Mouse (Mus musculus) natural killer cell, adult 2 months (primary cell): ENCODE measurements around the gene Castor1.

Source experiments
- DNase-seq, 2 experiments: peaks; one replicate each; pipeline ENCODE4 v3.0.0; 2022; ENCODE audit warnings: low spot score in 2 of 2

Castor1 gene

GRCm38 (mm10) chr11:4235052-4235655 is 17.1 kb downstream of the Castor1 start:
- no peak for DNase-seq

GRCm38 (mm10) chr11:4235665-4236545 is 17.9 kb downstream of the Castor1 start, which contains the start of gene Osm:
Gene Osm (plus strand): TSS chr11:4236420.
- DNase-seq: peak; percentile 56 to 67

GRCm38 (mm10) chr11:4236546-4237067 is 18.6 kb downstream of the Castor1 start:
- peak in 1 of 2 experiments; percentile 44 for DNase-seq

- peak in 1 of 2 experiments; percentile 57 for DNase-seq
These were observed 19.4 kb downstream of the Castor1 start for GRCm38 (mm10) chr11:4237389-4237912.

- DNase-seq: no peak
These were observed 20.1 kb downstream of the Castor1 start for GRCm38 (mm10) chr11:4238167-4238566.

GRCm38 (mm10) chr11:4239691-4240090 is 21.7 kb downstream of the Castor1 start:
- no peak for DNase-seq

- DNase-seq: no peak
These were observed 22.1 kb downstream of the Castor1 start for GRCm38 (mm10) chr11:4240151-4240550.

GRCm38 (mm10) chr11:4241180-4241579 is 23.2 kb downstream of the Castor1 start:
- no peak for DNase-seq

- DNase-seq: no peak
These were observed 28.1 kb downstream of the Castor1 start for GRCm38 (mm10) chr11:4246126-4246525.

- DNase-seq: no peak
These were observed 28.6 kb downstream of the Castor1 start for GRCm38 (mm10) chr11:4246623-4247022.

- DNase-seq: no peak
These were observed 29.4 kb downstream of the Castor1 start for GRCm38 (mm10) chr11:4247201-4247959.

GRCm38 (mm10) chr11:4249151-4249550 is 31.1 kb downstream of the Castor1 start:
- no peak for DNase-seq

- DNase-seq: no peak
These were observed 32.3 kb downstream of the Castor1 start for GRCm38 (mm10) chr11:4250290-4250689.

GRCm38 (mm10) chr11:4251376-4251775 is 33.4 kb downstream of the Castor1 start:
- DNase-seq: peak; percentile 50 to 77

GRCm38 (mm10) chr11:4252886-4253285 is 34.9 kb downstream of the Castor1 start:
- DNase-seq: no peak

GRCm38 (mm10) chr11:4256846-4257607 is 39.0 kb downstream of the Castor1 start, which contains the start of gene Lif:
Gene Lif (plus strand): TSS chr11:4257557.
- DNase-seq: no peak

- DNase-seq: no peak
These were observed 39.7 kb downstream of the Castor1 start for GRCm38 (mm10) chr11:4257756-4258155.

GRCm38 (mm10) chr11:4258657-4259082 is 40.6 kb downstream of the Castor1 start:
- DNase-seq: peak; percentile 78 to 86

- DNase-seq: peak in 1 of 2 experiments; percentile 27
These were observed 42.6 kb downstream of the Castor1 start for GRCm38 (mm10) chr11:4260463-4261187.

- DNase-seq: peak; percentile 57 to 68
These were observed 43.1 kb downstream of the Castor1 start for GRCm38 (mm10) chr11:4261188-4261494.
